Mouse (Mus musculus) stomach, embryonic 15.5 days (tissue): Measurements from ENCODE around the gene Map3k4. TPM values are rescaled to one million over a fixed set of nuclear protein-coding genes. Genes with fewer than 3 reads are reported as not detected.
"Not testable (repeated sequence)": the region's sequence is repeated elsewhere in the genome, so short reads cannot be mapped to it uniquely, and the experiment has no call there.

Experiments used
- ATAC-seq: fragments of 200-750 bp; cut with Nextera tagmentation; 2 replicates; pipeline ENCODE4 v1.8.0; 2017; ENCODE audit warnings: low read depth, moderate number of reproducible peaks, moderate TSS enrichment; ENCODE audit not compliant: insufficient read depth, low FRiP score
- H3K27ac ChIP-seq: fragments of 300-500 bp; sonication (generic); 2 replicates; pipeline ENCODE4 v1.5.1; 2015; ENCODE audit warnings: mild to moderate bottlenecking, inconsistent platforms
- H3K27me3 ChIP-seq: fragments of 300-500 bp; sonication (generic); replicated peaks from 2 replicates; pipeline ENCODE4 v1.6.1; 2015; ENCODE audit warnings: inconsistent platforms
- H3K36me3 ChIP-seq: fragments of 300-500 bp; sonication (generic); 2 replicates; pipeline ENCODE4 v1.6.1; 2015; ENCODE audit warnings: inconsistent platforms
- H3K4me1 ChIP-seq: fragments of 300-500 bp; sonication (generic); 2 replicates; pipeline ENCODE4 v1.6.1; 2015; ENCODE audit warnings: inconsistent platforms
- H3K4me2 ChIP-seq: fragments of 300-500 bp; sonication (generic); 2 replicates; pipeline ENCODE4 v1.6.1; 2015; ENCODE audit warnings: mild to moderate bottlenecking, inconsistent platforms
- H3K4me3 ChIP-seq: fragments of 300-500 bp; sonication (generic); replicated peaks from 2 replicates; pipeline ENCODE4 v1.5.1; 2015; ENCODE audit warnings: inconsistent platforms
- H3K9ac ChIP-seq: fragments of 300-500 bp; sonication (generic); 2 replicates; pipeline ENCODE4 v1.6.1; 2015; ENCODE audit warnings: inconsistent platforms
- H3K9me3 ChIP-seq: fragments of 300-500 bp; sonication (generic); 2 replicates; pipeline ENCODE4 v1.6.1; 2016; ENCODE audit warnings: inconsistent platforms
- WGBS: fragments of 180-500 bp; shearing (Covaris S2); methylation state at CpG from one replicate; pipeline ENCODE4 v1.1.7; 2015; 5-methylcytosine and 5-hydroxymethylcytosine counted together
- polyA plus RNA-seq: library from polyadenylated mRNA; unstranded; fragments of >200 nt; fragmentation: Nextera tagmentation; extraction: Ambion mirVana; gene quantifications from 2 replicates; pipeline ENCODE4 v1.2.1, GENCODE M21; 2015

The Map3k4 gene
- polyA plus RNA-seq, 1 experiment from 2014 or later = 55.9 TPM

DNA sequence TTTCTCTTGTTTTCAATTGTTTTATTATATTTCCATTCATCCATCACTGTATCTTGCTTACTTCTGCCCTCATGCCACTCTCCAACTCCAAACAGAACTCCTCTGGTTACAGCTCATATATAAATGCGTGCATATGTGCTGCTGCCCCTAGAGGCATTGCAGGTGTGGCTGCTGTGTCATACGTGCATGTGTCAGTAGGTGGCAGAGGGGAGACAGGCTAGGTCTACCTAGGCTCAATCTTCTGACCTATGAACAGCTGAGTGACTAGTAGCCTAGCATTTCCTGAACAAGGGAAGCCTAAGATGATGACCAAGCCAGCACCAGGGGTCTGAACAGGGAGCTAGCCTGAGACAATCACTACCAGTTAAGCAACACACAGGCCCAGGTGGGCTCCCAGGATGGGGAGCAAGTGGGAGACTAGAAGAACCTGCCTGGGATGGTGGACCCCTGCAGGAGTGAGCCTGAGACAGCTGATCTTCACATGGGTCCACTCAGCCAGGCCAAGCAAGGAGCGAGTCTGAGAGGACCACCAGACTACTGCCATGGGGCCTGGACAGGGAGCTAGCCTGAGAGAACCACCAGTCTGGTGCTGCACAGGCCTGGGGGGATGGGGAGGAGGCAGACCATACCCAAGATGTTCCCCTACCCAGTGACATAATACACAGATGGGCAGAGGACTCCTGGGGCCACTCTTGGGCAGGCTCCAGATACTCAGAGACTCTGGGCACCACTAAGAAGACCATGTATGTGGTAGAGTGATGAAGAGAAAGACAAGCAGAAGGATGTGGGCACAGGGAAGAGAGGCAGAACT lies 17.5 kb downstream of the Map3k4 start:
- H3K27ac ChIP-seq = peak overlapping the region; percentile 76; the same call in 1 of the 2 replicates

DNA sequence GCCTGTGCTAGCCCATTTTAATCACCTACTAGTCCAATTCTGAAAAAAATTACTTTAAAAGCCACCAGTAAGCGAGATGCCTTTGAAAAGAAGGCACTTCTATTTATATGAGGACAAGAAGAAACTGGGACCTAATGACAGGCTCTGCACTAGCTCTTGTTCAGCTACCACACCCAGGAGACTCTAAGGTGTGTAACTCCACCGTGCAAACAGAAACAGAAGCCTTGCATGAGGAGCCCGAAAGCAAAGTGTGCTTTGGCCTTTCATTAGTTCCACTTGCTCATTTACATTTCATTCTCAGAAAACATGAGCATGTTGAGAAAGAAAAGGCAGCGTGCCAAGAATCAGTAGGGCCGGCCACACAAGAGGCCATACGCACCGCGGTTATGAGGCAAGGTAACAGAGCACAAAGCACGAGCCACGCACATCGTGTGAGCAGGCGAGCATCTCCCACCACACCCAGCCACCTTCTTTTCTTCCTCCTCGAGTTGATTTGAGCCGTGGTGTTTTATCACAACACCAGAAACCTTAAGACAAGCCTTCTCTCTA lies 18.4 kb downstream of the Map3k4 start:
- H3K9me3 ChIP-seq = no peaks in the 10 kb centered on the region
- 72% methylated on average over 14 of the region's 14 CpGs for WGBS
- ATAC-seq = peak; percentile 27; the same call in 1 of the 2 replicates
- peaks cover 18% of the 10 kb centered on the region; the same call in 1 of the 2 replicates for H3K4me1 ChIP-seq
- no peak overlapping the region for H3K4me3 ChIP-seq
- H3K36me3 ChIP-seq = no peaks in the 10 kb centered on the region
- H3K27ac ChIP-seq = peak overlapping the region; percentile 76
- H3K9ac ChIP-seq = no peak overlapping the region
- H3K27me3 ChIP-seq = no peaks in the 10 kb centered on the region
- peak overlapping the region; percentile 31 for H3K4me2 ChIP-seq

More for the DNA sequence above, 17.5 kb downstream of the Map3k4 start:
- Histone ChIP-seq H3K4me1 (peaks cover 18% of the 10 kb centered on the region; the same call in 1 of the 2 replicates), H3K4me2 (no peak overlapping the region), H3K9ac (no peak overlapping the region), H3K4me3 (no peak overlapping the region), H3K36me3 (no peaks in the 10 kb centered on the region), H3K9me3 (no peaks in the 10 kb centered on the region), H3K27me3 (no peaks in the 10 kb centered on the region)
- 45% methylated on average over 3 of the region's 3 CpGs for WGBS
- peak; percentile 65; the same call in 1 of the 2 replicates for ATAC-seq

- WGBS = 74% methylated on average over 7 of the region's 7 CpGs
- Histone ChIP-seq H3K27ac (peak overlapping the region; percentile 76; the same call in 1 of the 2 replicates), H3K27me3 (no peaks in the 10 kb centered on the region), H3K4me2 (no peak overlapping the region), H3K4me3 (no peak overlapping the region), H3K36me3 (no peaks in the 10 kb centered on the region), H3K4me1 (peaks cover 18% of the 10 kb centered on the region; the same call in 1 of the 2 replicates), H3K9me3 (no peaks in the 10 kb centered on the region), H3K9ac (no peak overlapping the region)
- no peak for ATAC-seq
Measured at GRCm38 (mm10) chr17:12299371-12299770, 19.2 kb downstream of the Map3k4 start.

DNA sequence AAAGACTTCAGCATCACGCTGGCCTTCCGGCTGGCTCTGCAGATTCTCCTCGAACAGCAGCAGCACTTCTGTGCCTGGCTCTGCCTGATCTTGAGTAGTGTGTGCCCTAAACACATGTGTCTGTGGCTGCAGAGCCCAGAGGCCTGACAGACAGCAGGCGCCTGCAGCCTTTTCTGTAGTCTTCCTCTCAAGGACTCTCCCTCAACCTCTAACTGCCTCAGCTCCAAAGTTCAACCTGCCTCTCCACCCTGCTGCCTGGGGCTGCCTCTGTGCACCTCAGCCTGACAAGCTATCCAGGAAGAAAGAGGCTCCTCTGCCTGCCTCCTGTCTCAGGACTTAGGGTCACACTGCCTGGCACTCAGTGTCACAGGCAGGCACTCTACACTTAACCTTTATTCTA lies 20.6 kb downstream of the Map3k4 start:
- H3K9me3 ChIP-seq = no peaks in the 10 kb centered on the region
- H3K4me3 ChIP-seq = no peak overlapping the region
- H3K36me3 ChIP-seq = no peaks in the 10 kb centered on the region
- ATAC-seq = no peak
- no peaks in the 10 kb centered on the region for H3K27me3 ChIP-seq
- 56% methylated on average over 4 of the region's 4 CpGs for WGBS
- no peak overlapping the region for H3K4me2 ChIP-seq
- H3K27ac ChIP-seq = peak overlapping the region; percentile 77
- H3K4me1 ChIP-seq = peaks cover 16% of the 10 kb centered on the region; the same call in 1 of the 2 replicates
- no peak overlapping the region for H3K9ac ChIP-seq

- H3K9me3 ChIP-seq = no peaks in the 10 kb centered on the region
- ATAC-seq = peak; percentile 45
- no peak overlapping the region for H3K4me3 ChIP-seq
- 0 out of 2 replicates have a peak overlapping the region, but pooled peaks have one; percentile 3 for H3K4me2 ChIP-seq
- peak overlapping the region; percentile 77 for H3K27ac ChIP-seq
- H3K36me3 ChIP-seq = no peaks in the 10 kb centered on the region
- H3K4me1 ChIP-seq = peaks cover 16% of the 10 kb centered on the region; the same call in 1 of the 2 replicates
- H3K9ac ChIP-seq = no peak overlapping the region
- no peaks in the 10 kb centered on the region for H3K27me3 ChIP-seq
- 37% methylated on average over 7 of the region's 7 CpGs for WGBS
Measured at GRCm38 (mm10) chr17:12297292-12297691, 21.3 kb downstream of the Map3k4 start.

DNA sequence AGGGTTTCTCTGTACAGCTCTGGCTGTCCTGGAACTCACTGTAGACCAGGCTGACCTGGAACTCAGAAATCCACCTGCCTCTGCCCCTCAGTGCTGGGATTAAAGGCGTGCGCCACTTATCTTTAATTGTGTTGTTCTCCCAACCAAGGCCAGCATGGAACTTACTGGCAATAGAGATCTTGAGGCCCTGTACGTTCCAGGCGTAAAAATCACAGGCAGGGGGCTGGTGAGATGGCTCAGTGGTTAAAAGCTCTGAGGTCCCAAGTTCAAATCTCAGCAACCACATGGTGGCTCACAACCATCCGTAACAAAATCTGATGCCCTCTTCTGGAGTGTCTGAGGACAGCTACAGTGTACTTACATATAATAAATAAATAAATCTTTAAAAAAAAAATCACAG lies 22.7 kb downstream of the Map3k4 start:
- not testable (repeated sequence) for H3K27ac ChIP-seq, H3K4me2 ChIP-seq, H3K9ac ChIP-seq, H3K27me3 ChIP-seq, H3K36me3 ChIP-seq, H3K4me3 ChIP-seq, ATAC-seq, H3K9me3 ChIP-seq
- WGBS = 86% methylated on average over 5 of the region's 5 CpGs
- peaks cover 16% of the 10 kb centered on the region; the same call in 1 of the 2 replicates for H3K4me1 ChIP-seq

DNA sequence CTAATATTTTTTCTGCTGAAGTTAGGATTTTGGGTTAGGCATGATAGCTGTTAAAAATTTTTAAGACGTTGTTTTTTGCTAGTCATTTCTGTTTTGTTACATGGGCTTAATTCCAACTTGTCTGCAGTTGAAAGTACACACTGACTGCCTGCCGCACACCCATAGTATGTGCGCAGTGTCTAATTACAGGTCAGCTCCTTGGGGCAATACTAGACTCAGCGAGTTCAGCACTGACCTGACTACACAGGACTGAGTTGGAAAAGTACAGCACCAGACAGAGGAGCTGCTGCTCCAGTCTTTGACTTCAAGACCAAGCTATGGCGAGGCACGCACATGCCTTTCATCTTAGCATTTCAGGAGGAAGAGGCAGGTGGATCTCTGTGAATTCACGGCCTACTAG lies 24.2 kb downstream of the Map3k4 start:
- H3K4me2 ChIP-seq = no peak overlapping the region
- H3K9me3 ChIP-seq = no peaks in the 10 kb centered on the region
- no peaks in the 10 kb centered on the region for H3K27me3 ChIP-seq
- no peak overlapping the region for H3K9ac ChIP-seq
- H3K27ac ChIP-seq = no peak overlapping the region
- H3K4me3 ChIP-seq = no peak overlapping the region
- no peak for ATAC-seq
- H3K36me3 ChIP-seq = no peaks in the 10 kb centered on the region
- WGBS = 82% methylated on average over 7 of the region's 7 CpGs
- peaks cover 13% of the 10 kb centered on the region; the same call in 1 of the 2 replicates for H3K4me1 ChIP-seq

GRCm38 (mm10) chr17:12293571-12293970 lies 25.0 kb downstream of the Map3k4 start:
- H3K9ac ChIP-seq = no peak overlapping the region
- no peak overlapping the region for H3K4me3 ChIP-seq
- no peak overlapping the region for H3K27ac ChIP-seq
- no peak overlapping the region for H3K4me2 ChIP-seq
- no peaks in the 10 kb centered on the region for H3K27me3 ChIP-seq
- no peaks in the 10 kb centered on the region for H3K9me3 ChIP-seq
- H3K4me1 ChIP-seq = peaks cover 12% of the 10 kb centered on the region; the same call in 1 of the 2 replicates
- H3K36me3 ChIP-seq = no peaks in the 10 kb centered on the region
- 67% methylated on average over 6 of the region's 6 CpGs for WGBS
- ATAC-seq = no peak

DNA sequence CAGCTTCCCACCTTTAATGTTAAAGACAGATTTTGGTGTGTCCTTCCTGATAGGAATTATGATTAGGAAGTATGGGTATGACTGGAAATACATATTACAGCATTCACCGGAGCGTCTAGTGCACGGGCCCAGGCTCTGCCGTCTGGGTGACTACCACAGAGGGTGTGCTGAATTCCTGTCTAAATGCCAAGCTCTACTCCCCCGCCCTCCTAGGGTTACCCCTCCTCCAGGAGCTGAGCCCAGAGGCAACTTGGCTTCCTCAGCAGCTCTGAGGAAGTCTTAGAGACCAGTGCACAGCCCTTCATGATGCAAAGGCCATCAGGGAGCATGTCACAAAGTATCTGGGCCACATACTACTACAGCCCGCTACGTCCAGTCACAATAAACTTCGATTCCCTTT lies 25.7 kb downstream of the Map3k4 start:
- no peak for ATAC-seq
- H3K27me3 ChIP-seq = no peaks in the 10 kb centered on the region
- H3K9ac ChIP-seq = no peak overlapping the region
- no peaks in the 10 kb centered on the region for H3K9me3 ChIP-seq
- no peaks in the 10 kb centered on the region for H3K36me3 ChIP-seq
- no peak overlapping the region for H3K4me2 ChIP-seq
- peaks cover 9% of the 10 kb centered on the region; the same call in 1 of the 2 replicates for H3K4me1 ChIP-seq
- WGBS = 79% methylated on average over 8 of the region's 8 CpGs
- H3K27ac ChIP-seq = no peak overlapping the region
- H3K4me3 ChIP-seq = no peak overlapping the region

- no peaks in the 10 kb centered on the region for H3K27me3 ChIP-seq
- no peak overlapping the region for H3K4me2 ChIP-seq
- no peak overlapping the region for H3K9ac ChIP-seq
- ATAC-seq = no peak
- no peaks in the 10 kb centered on the region for H3K36me3 ChIP-seq
- no peak overlapping the region for H3K4me3 ChIP-seq
- H3K4me1 ChIP-seq = peaks cover 6% of the 10 kb centered on the region; the same call in 1 of the 2 replicates
- H3K27ac ChIP-seq = no peak overlapping the region
- WGBS = 92% methylated on average over 1 of the region's 1 CpGs
- no peaks in the 10 kb centered on the region for H3K9me3 ChIP-seq
Measured at GRCm38 (mm10) chr17:12292356-12292755, 26.2 kb downstream of the Map3k4 start.

- Histone ChIP-seq H3K27me3 (no peaks in the 10 kb centered on the region), H3K4me2 (no peak overlapping the region), H3K4me1 (no peaks in the 10 kb centered on the region), H3K36me3 (no peaks in the 10 kb centered on the region), H3K4me3 (no peak overlapping the region), H3K9ac (no peak overlapping the region), H3K9me3 (no peaks in the 10 kb centered on the region), H3K27ac (no peak overlapping the region)
- no peak for ATAC-seq
- 87% methylated on average over 7 of the region's 7 CpGs for WGBS
Measured at GRCm38 (mm10) chr17:12291151-12291550, 27.4 kb downstream of the Map3k4 start.

GRCm38 (mm10) chr17:12290735-12291134 lies 27.9 kb downstream of the Map3k4 start:
- no peak for ATAC-seq

More at GRCm38 (mm10) chr17:12290735-12291134, 27.9 kb downstream of the Map3k4 start:
- no peaks in the 10 kb centered on the region for H3K36me3 ChIP-seq
- H3K27ac ChIP-seq = no peak overlapping the region
- no peak overlapping the region for H3K4me2 ChIP-seq
- H3K27me3 ChIP-seq = no peaks in the 10 kb centered on the region
- H3K9ac ChIP-seq = no peak overlapping the region
- 40% methylated on average over 10 of the region's 10 CpGs for WGBS
- no peaks in the 10 kb centered on the region for H3K4me1 ChIP-seq
- H3K4me3 ChIP-seq = no peak overlapping the region
- no peaks in the 10 kb centered on the region for H3K9me3 ChIP-seq
